Mouse (Mus musculus) midbrain, embryonic 16.5 days (tissue): Measurements from ENCODE around the gene Fam133b. TPM values are rescaled to one million over a fixed set of nuclear protein-coding genes. Genes with fewer than 3 reads are reported as not detected.
"Not testable (repeated sequence)": the region's sequence is repeated elsewhere in the genome, so short reads cannot be mapped to it uniquely, and the experiment has no call there.

Experiments used
- ATAC-seq: fragments of 200-750 bp; cut with Nextera tagmentation; 2 replicates; pipeline ENCODE4 v1.8.0; 2017; ENCODE audit warnings: moderate TSS enrichment
- H3K27ac ChIP-seq: fragments of 300-500 bp; sonication (generic); 2 replicates; pipeline ENCODE4 v1.5.1; 2014; ENCODE audit warnings: mild to moderate bottlenecking, low read length, mixed read lengths
- H3K27me3 ChIP-seq: fragments of 300-500 bp; sonication (generic); 2 replicates; pipeline ENCODE4 v1.6.1; 2014; ENCODE audit warnings: low read depth, low read length, mixed read lengths; ENCODE audit not compliant: control insufficient read depth, insufficient read depth
- H3K36me3 ChIP-seq: fragments of 300-500 bp; sonication (generic); 2 replicates; pipeline ENCODE4 v1.6.1; 2014; ENCODE audit warnings: mild to moderate bottlenecking, low read length, moderate library complexity, mixed read lengths; ENCODE audit not compliant: control insufficient read depth, insufficient read depth
- H3K4me1 ChIP-seq: fragments of 300-500 bp; sonication (generic); 2 replicates; pipeline ENCODE4 v1.6.1; 2014; ENCODE audit warnings: mild to moderate bottlenecking, low read length, mixed read lengths; ENCODE audit not compliant: control insufficient read depth, insufficient read depth
- H3K4me2 ChIP-seq: fragments of 300-500 bp; sonication (generic); 2 replicates; pipeline ENCODE4 v1.6.1; 2014; ENCODE audit warnings: mild to moderate bottlenecking, low read length, mixed read lengths
- H3K4me3 ChIP-seq: fragments of 300-500 bp; sonication (generic); 2 replicates; pipeline ENCODE4 v1.5.1; 2014; ENCODE audit warnings: low read depth, mild to moderate bottlenecking, low read length, moderate library complexity, mixed read lengths
- H3K9ac ChIP-seq: fragments of 300-500 bp; sonication (generic); 2 replicates; pipeline ENCODE4 v1.6.1; 2014; ENCODE audit warnings: low read depth, low read length, mixed read lengths
- H3K9me3 ChIP-seq: fragments of 300-500 bp; sonication (generic); replicated peaks from 2 replicates; pipeline ENCODE4 v1.6.1; 2014; ENCODE audit warnings: mild to moderate bottlenecking, low read length, mixed read lengths; ENCODE audit not compliant: control insufficient read depth, poor library complexity, severe bottlenecking
- WGBS: fragments of 180-500 bp; shearing (Covaris S2); extraction: QIAGEN DNeasy Blood & Tissue Kit; methylation state at CpG from one replicate; pipeline ENCODE4 v1.1.7; 2014; 5-methylcytosine and 5-hydroxymethylcytosine counted together
- polyA plus RNA-seq: library from polyadenylated mRNA; unstranded; fragments of >200 nt; fragmentation: Nextera tagmentation; extraction: Ambion mirVana; gene quantifications from 2 replicates; pipeline ENCODE4 v1.2.1, GENCODE M21; 2015

Fam133b gene
- polyA plus RNA-seq, 1 experiment from 2014 or later, result 25.2 TPM

- no peak for ATAC-seq
- Histone ChIP-seq H3K4me3 (no peak overlapping the region), H3K27me3 (no peaks in the 10 kb centered on the region), H3K36me3 (no peaks in the 10 kb centered on the region), H3K27ac (no peak overlapping the region), H3K9ac (no peak overlapping the region), H3K9me3 (no peaks in the 10 kb centered on the region), H3K4me1 (no peaks in the 10 kb centered on the region), H3K4me2 (no peak overlapping the region)
- 94% methylated on average over 9 of the region's 9 CpGs for WGBS
Observed at GRCm38 (mm10) chr5:3515477-3515876, 28.2 kb upstream of the Fam133b start.

- no peaks in the 10 kb centered on the region for H3K4me1 ChIP-seq
- H3K27ac ChIP-seq, result no peak overlapping the region
- no peak overlapping the region for H3K4me2 ChIP-seq
- ATAC-seq, result peak; percentile 89
- no peaks in the 10 kb centered on the region for H3K36me3 ChIP-seq
- WGBS, result 58% methylated on average over 9 of the region's 9 CpGs
- H3K4me3 ChIP-seq, result no peak overlapping the region
- no peaks in the 10 kb centered on the region for H3K9me3 ChIP-seq
- H3K27me3 ChIP-seq, result no peaks in the 10 kb centered on the region
- H3K9ac ChIP-seq, result no peak overlapping the region
Observed at GRCm38 (mm10) chr5:3516481-3517075, 27.1 kb upstream of the Fam133b start.

- WGBS, result 88% methylated on average over 18 of the region's 18 CpGs
- Histone ChIP-seq H3K27ac (no peak overlapping the region), H3K27me3 (no peaks in the 10 kb centered on the region), H3K4me2 (no peak overlapping the region), H3K9ac (no peak overlapping the region), H3K4me1 (no peaks in the 10 kb centered on the region), H3K36me3 (no peaks in the 10 kb centered on the region), H3K4me3 (no peak overlapping the region), H3K9me3 (no peaks in the 10 kb centered on the region)
- no peak for ATAC-seq
Observed at GRCm38 (mm10) chr5:3520493-3521359, 22.9 kb upstream of the Fam133b start.

GRCm38 (mm10) chr5:3521741-3522140 lies 21.9 kb upstream of the Fam133b start:
- no peak for ATAC-seq
- WGBS, result 77% methylated on average over 12 of the region's 12 CpGs
- Histone ChIP-seq H3K4me2 (no peak overlapping the region), H3K4me3 (no peak overlapping the region), H3K36me3 (no peaks in the 10 kb centered on the region), H3K4me1 (no peaks in the 10 kb centered on the region), H3K27ac (no peak overlapping the region), H3K9ac (no peak overlapping the region), H3K9me3 (no peaks in the 10 kb centered on the region), H3K27me3 (no peaks in the 10 kb centered on the region)

- H3K27me3 ChIP-seq, result no peaks in the 10 kb centered on the region
- no peak overlapping the region for H3K4me3 ChIP-seq
Observed at GRCm38 (mm10) chr5:3522826-3523225, 20.8 kb upstream of the Fam133b start.

GRCm38 (mm10) chr5:3527041-3527691 lies 16.5 kb upstream of the Fam133b start:
- no peak overlapping the region for H3K9ac ChIP-seq
- no peak overlapping the region for H3K4me3 ChIP-seq
- H3K27me3 ChIP-seq, result no peaks in the 10 kb centered on the region
- H3K4me2 ChIP-seq, result no peak overlapping the region
- peaks cover 3% of the 10 kb centered on the region; the same call in 1 of the 2 replicates for H3K4me1 ChIP-seq
- no peaks in the 10 kb centered on the region for H3K9me3 ChIP-seq
- peak; percentile 36; the same call in 1 of the 2 replicates for ATAC-seq
- H3K27ac ChIP-seq, result no peak overlapping the region
- no peaks in the 10 kb centered on the region for H3K36me3 ChIP-seq
- WGBS, result 29% methylated on average over 5 of the region's 5 CpGs

More at GRCm38 (mm10) chr5:3522826-3523225, 20.8 kb upstream of the Fam133b start:
- H3K9ac ChIP-seq, result no peak overlapping the region
- H3K27ac ChIP-seq, result no peak overlapping the region
- no peak for ATAC-seq
- no peaks in the 10 kb centered on the region for H3K9me3 ChIP-seq
- H3K36me3 ChIP-seq, result no peaks in the 10 kb centered on the region
- no peaks in the 10 kb centered on the region; the same call in 1 of the 2 replicates for H3K4me1 ChIP-seq
- H3K4me2 ChIP-seq, result no peak overlapping the region
- WGBS, result 93% methylated on average over 10 of the region's 10 CpGs

GRCm38 (mm10) chr5:3529585-3530189 lies 13.9 kb upstream of the Fam133b start:
- Histone ChIP-seq H3K27ac (no peak overlapping the region), H3K27me3 (no peaks in the 10 kb centered on the region), H3K9ac (no peak overlapping the region), H3K9me3 (no peaks in the 10 kb centered on the region), H3K36me3 (no peaks in the 10 kb centered on the region), H3K4me1 (peaks cover 3% of the 10 kb centered on the region; the same call in 1 of the 2 replicates), H3K4me2 (no peak overlapping the region), H3K4me3 (no peak overlapping the region)
- WGBS, result 57% methylated on average over 10 of the region's 10 CpGs
- peak; percentile 76 for ATAC-seq

- H3K27me3 ChIP-seq, ATAC-seq, H3K9ac ChIP-seq, H3K9me3 ChIP-seq, H3K4me3 ChIP-seq, H3K4me1 ChIP-seq, H3K27ac ChIP-seq, H3K36me3 ChIP-seq, H3K4me2 ChIP-seq: not testable (repeated sequence)
Observed at GRCm38 (mm10) chr5:3532048-3532447, 11.6 kb upstream of the Fam133b start.
